Mouse (Mus musculus) heart, postnatal 0 days (tissue): ENCODE measurements around the gene Coro1c. TPM values are rescaled to one million over a fixed set of nuclear protein-coding genes. Genes with fewer than 3 reads are reported as not detected.

ENCODE experiments used
- ATAC-seq: fragments of 200-750 bp; cut with Nextera tagmentation; 2 replicates; pipeline ENCODE4 v1.8.0; 2017; ENCODE audit warnings: low read depth, moderate number of reproducible peaks, moderate library complexity; ENCODE audit not compliant: insufficient read depth
- DNase-seq: peaks from one replicate; pipeline ENCODE4 v3.0.0-alpha.2; 2016; ENCODE audit warnings: low spot score
- H3K27ac ChIP-seq: fragments of 300-500 bp; sonication (generic); 2 replicates; pipeline ENCODE4 v1.5.1; 2014; ENCODE audit warnings: low read depth, mild to moderate bottlenecking
- H3K27me3 ChIP-seq: fragments of 300-500 bp; sonication (generic); 2 replicates; pipeline ENCODE4 v1.6.1; 2014; ENCODE audit warnings: low read length, mixed read lengths; ENCODE audit not compliant: control insufficient read depth, insufficient read depth
- H3K36me3 ChIP-seq: fragments of 300-500 bp; sonication (generic); replicated peaks from 2 replicates; pipeline ENCODE4 v1.6.1; 2014; ENCODE audit warnings: low read length, mixed read lengths; ENCODE audit not compliant: control insufficient read depth, insufficient read depth
- H3K4me1 ChIP-seq: fragments of 300-500 bp; sonication (generic); 2 replicates; pipeline ENCODE4 v1.6.1; 2014; ENCODE audit warnings: antibody characterized with exemption; ENCODE audit not compliant: control insufficient read depth, insufficient read depth
- H3K4me2 ChIP-seq: fragments of 300-500 bp; sonication (generic); 2 replicates; pipeline ENCODE4 v1.6.1; 2014; ENCODE audit warnings: low read depth, mild to moderate bottlenecking, low read length, moderate library complexity
- H3K4me3 ChIP-seq: fragments of 300-500 bp; sonication (generic); 2 replicates; pipeline ENCODE4 v1.5.1; 2014; ENCODE audit warnings: low read depth, low read length
- H3K9ac ChIP-seq: fragments of 300-500 bp; sonication (generic); replicated peaks from 2 replicates; pipeline ENCODE4 v1.6.1; 2014; ENCODE audit warnings: low read depth, low read length, mixed read lengths
- H3K9me3 ChIP-seq: fragments of 300-500 bp; sonication (generic); replicated peaks from 2 replicates; pipeline ENCODE4 v1.6.1; 2016; ENCODE audit warnings: low read length; ENCODE audit not compliant: control insufficient read depth
- CTCF ChIP-seq: IDR thresholded peaks from 2 replicates; pipeline ENCODE4 v1.5.1; 2016; ENCODE audit warnings: antibody characterized with exemption, control low read depth, low read depth
- EP300 ChIP-seq: IDR thresholded peaks from 2 replicates; pipeline ENCODE4 v1.6.1; 2016; ENCODE audit warnings: antibody characterized with exemption, low read depth
- WGBS: fragments of 180-500 bp; shearing (Covaris S2); extraction: QIAGEN DNeasy Blood & Tissue Kit; methylation state at CpG from one replicate; pipeline ENCODE4 v1.1.7; 2014; 5-methylcytosine and 5-hydroxymethylcytosine counted together
- polyA plus RNA-seq: library from polyadenylated mRNA; unstranded; fragments of >200 nt; fragmentation: Nextera tagmentation; extraction: Ambion mirVana; gene quantifications from 2 replicates; pipeline ENCODE4 v1.2.1, GENCODE M21; 2015
- total RNA-seq: library from RNA; depleted of rRNA; stranded (reverse); fragments of >200 nt; gene quantifications from 2 replicates; pipeline ENCODE4 v1.2.3, GENCODE M21; 2014; ENCODE audit warnings: low replicate concordance

The Coro1c gene
- total and polyA plus RNA-seq, 2 experiments from 2014 or later, result 46.6 to 78.2 TPM

DNA sequence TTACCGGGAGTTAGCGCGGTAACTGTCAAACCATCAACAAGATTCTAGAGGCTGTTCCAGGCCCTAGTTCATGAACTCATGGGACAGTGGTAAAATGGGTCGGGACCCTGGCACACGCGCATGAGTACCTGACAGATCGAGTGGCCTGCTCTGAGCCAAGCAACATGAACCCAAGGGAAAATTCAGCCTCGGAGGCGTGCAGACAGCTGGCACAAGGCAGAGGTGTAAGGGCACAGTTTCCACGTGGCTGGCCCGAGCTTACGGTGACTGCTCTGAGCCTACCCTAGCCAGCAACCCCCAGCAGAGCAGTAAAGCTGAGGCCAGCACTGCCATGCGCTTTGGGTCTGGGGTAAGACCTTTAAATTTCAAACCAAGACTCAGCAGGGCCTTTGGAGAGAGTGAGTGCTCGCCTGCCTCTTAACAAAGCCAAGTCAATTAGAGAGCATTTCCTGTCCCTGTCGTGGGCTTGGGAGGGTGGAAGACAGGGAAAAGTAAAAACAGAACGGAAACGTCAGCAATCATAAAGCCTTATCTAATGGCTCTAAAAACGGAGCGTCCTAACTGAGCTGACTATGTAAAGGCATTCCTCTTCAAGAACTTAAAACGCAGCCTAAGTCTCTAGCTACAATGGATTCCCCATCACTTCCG, 38.0 kb downstream of the Coro1c start:
- Histone ChIP-seq H3K4me3 (no peak overlapping the region), H3K4me1 (peaks cover 65% of the 10 kb centered on the region), H3K9ac (no peak overlapping the region), H3K36me3 (peaks cover 3% of the 10 kb centered on the region; the same call in 1 of the 2 replicates), H3K27me3 (no peaks in the 10 kb centered on the region), H3K27ac (peak overlapping the region; percentile 80), H3K4me2 (0 out of 2 replicates have a peak overlapping the region, but pooled peaks have one; percentile 7), H3K9me3 (0 out of 2 replicates have a peak, but pooled peaks cover 2% of the 10 kb centered on the region)
- TF ChIP-seq CTCF, result no peak
- no peak for TF ChIP-seq EP300
- no peak for DNase-seq
- ATAC-seq, result no peak
- WGBS, result 20% methylated on average over 21 of the region's 21 CpGs

- no peak overlapping the region for H3K9ac ChIP-seq
- H3K4me1 ChIP-seq, result peaks cover 58% of the 10 kb centered on the region
- peak; percentile 77; the same call in 1 of the 2 replicates for TF ChIP-seq EP300
- no peak for TF ChIP-seq CTCF
- 30% methylated on average over 11 of the region's 11 CpGs for WGBS
- ATAC-seq, result peak; percentile 55
- H3K36me3 ChIP-seq, result peaks cover 12% of the 10 kb centered on the region
- H3K9me3 ChIP-seq, result no peaks in the 10 kb centered on the region
- DNase-seq, result peak; percentile 78
- no peaks in the 10 kb centered on the region for H3K27me3 ChIP-seq
- H3K4me3 ChIP-seq, result no peak overlapping the region
- H3K4me2 ChIP-seq, result no peak overlapping the region
- peak overlapping the region; percentile 63 for H3K27ac ChIP-seq
Observed at GRCm38 (mm10) chr5:113869132-113869531, 39.4 kb downstream of the Coro1c start.

DNA sequence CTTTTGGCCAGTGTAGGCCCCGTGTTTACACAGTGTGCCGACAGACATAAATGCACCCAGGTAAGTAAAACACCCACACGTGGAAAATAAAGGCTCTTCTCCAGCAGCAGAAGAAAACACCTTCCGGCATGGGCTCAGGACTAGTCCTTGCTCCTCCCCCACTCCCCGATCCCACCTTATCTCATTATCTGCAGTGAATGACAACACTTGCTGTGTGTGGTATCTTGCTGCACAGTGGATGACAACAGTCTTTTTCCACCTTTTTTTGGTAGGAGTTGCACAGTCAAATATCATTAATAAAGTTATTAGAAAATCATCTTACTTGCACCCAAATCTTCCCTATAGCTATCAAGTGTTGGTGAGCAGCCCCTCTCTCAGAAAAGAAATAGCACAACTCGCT, 43.6 kb downstream of the Coro1c start:
- Histone ChIP-seq H3K36me3 (peaks cover 36% of the 10 kb centered on the region), H3K27ac (no peak overlapping the region), H3K4me2 (no peak overlapping the region), H3K4me3 (no peak overlapping the region), H3K9me3 (no peaks in the 10 kb centered on the region), H3K4me1 (peaks cover 22% of the 10 kb centered on the region), H3K9ac (no peak overlapping the region), H3K27me3 (no peaks in the 10 kb centered on the region)
- no peak for DNase-seq
- no peak for TF ChIP-seq EP300
- TF ChIP-seq CTCF, result no peak
- WGBS, result 70% methylated on average over 6 of the region's 6 CpGs
- no peak for ATAC-seq

- Histone ChIP-seq H3K9ac (no peak overlapping the region), H3K9me3 (no peaks in the 10 kb centered on the region), H3K4me3 (no peak overlapping the region), H3K4me1 (peaks cover 20% of the 10 kb centered on the region), H3K27ac (no peak overlapping the region), H3K36me3 (peaks cover 36% of the 10 kb centered on the region), H3K27me3 (no peaks in the 10 kb centered on the region), H3K4me2 (no peak overlapping the region)
- no peak for ATAC-seq
- no peak for DNase-seq
- TF ChIP-seq EP300, result no peak
- TF ChIP-seq CTCF, result no peak
- 94% methylated on average over 12 of the region's 12 CpGs for WGBS
Observed at GRCm38 (mm10) chr5:113863994-113864393, 44.6 kb downstream of the Coro1c start.

GRCm38 (mm10) chr5:113862418-113862817, 46.1 kb downstream of the Coro1c start:
- H3K27ac ChIP-seq, result no peak overlapping the region
- peaks cover 41% of the 10 kb centered on the region for H3K36me3 ChIP-seq
- TF ChIP-seq CTCF (no peak), EP300 (no peak)
- no peak for DNase-seq
- peaks cover 23% of the 10 kb centered on the region for H3K4me1 ChIP-seq
- no peaks in the 10 kb centered on the region for H3K9me3 ChIP-seq
- H3K27me3 ChIP-seq, result no peaks in the 10 kb centered on the region
- H3K9ac ChIP-seq, result no peak overlapping the region
- H3K4me2 ChIP-seq, result no peak overlapping the region
- H3K4me3 ChIP-seq, result no peak overlapping the region
- WGBS, result 94% methylated on average over 4 of the region's 4 CpGs
- no peak for ATAC-seq

DNA sequence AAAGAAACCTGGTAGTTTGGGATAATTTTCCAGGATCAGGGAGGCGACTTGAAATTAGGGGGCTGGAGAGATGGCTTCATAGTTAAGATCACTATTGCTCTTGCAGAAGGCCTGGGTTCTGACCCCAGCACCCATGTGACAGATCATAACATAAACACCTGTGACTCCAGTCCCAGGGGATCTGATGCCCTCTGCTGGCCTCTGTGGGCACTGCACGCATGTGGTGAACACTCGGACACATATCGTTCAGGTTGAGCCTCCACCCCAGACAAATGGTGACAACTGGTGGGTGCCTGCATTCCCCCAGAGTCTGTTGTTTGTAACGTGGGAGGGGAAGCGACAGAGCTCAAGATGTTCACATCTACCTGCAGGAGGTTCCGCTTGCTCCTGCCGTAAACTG, 47.3 kb downstream of the Coro1c start:
- Histone ChIP-seq H3K4me1 (peaks cover 35% of the 10 kb centered on the region), H3K9me3 (no peaks in the 10 kb centered on the region), H3K9ac (no peak overlapping the region), H3K27ac (no peak overlapping the region), H3K36me3 (peaks cover 41% of the 10 kb centered on the region), H3K27me3 (no peaks in the 10 kb centered on the region), H3K4me3 (no peak overlapping the region), H3K4me2 (no peak overlapping the region)
- no peak for ATAC-seq
- DNase-seq, result no peak
- WGBS, result 96% methylated on average over 8 of the region's 8 CpGs
- TF ChIP-seq EP300, result no peak
- peak; percentile 41 for TF ChIP-seq CTCF
